Mouse (Mus musculus): ENCODE results near the gene Eml4.

Gene Eml4

DNA sequence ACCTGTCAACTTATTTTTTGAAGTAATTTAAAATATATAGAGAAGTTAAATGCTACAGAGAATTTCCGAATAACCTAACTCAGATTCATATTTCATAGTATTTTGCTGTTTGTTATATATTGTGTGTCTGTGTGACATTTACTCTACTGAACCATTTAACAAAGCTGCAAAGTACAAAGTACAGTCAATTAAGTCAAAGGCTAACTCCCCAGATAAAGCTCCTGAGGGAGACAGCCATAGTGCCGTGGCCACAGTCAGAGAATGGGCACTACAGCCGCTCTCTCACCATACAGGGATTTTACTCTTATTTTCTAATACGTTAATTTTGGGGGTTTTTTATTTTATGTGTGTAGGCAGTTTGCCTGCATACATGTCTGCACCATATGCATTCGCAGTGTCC, 32.0 kb downstream of the Eml4 start:
- DNase-seq: no peak

DNA sequence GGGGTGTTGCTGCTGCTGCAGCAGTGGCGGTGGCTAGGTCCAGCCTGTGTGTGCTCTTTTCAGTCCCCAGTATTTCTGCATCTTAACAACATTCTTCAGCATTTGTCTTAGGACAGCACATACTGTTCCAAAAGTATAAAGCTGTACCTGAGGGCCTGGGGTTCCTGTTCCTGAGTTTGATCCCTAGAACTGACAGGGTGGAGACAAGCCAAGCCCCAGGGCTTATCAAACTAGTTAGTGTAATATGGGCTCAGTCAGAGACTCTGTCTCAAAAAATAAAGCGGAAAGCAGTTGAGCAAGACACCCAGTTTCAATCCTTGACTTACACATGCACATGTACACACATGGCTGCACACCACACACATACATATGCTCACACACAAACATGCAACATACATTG, 34.2 kb downstream of the Eml4 start:
- DNase-seq: no peak

DNA sequence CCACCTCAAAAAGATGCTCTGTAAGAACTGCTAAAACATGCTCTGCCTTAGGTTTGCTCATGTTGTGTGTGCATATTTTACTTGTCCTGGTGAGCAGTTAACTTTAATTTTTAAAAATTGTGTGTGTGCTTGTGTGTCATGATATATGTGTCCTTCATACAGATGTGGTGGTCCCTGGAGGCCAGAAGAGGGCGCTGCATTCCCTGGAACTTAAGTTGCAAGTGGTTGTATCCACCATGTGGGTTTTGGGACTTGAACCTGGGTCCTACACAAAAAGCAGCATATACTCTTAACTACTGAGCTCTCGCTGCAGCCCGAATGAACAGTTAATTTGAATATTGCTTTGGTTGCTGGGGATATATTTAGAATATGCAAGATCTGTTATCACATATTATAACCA, 36.4 kb downstream of the Eml4 start:
- DNase-seq: no peak

DNA sequence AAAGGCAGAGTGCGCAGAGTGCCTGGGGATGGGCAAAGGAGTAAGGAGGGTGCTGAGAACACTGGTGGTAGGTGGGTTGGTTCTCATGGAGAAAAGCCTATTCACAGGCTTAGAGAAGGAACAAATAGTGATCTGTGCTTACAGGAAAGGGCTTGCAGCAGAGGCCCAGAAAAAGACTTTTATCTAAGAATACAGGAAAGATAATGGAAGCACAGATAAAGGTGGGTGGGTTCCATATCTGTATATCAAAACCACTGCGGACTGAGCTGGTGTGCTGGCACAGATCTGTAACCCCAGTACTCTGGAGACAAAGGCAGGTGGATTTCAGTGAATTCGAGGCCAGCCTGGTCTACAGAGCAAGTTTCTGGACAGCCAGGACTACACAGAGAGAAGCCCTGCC, 43.3 kb downstream of the Eml4 start:
- no peak for DNase-seq

DNA sequence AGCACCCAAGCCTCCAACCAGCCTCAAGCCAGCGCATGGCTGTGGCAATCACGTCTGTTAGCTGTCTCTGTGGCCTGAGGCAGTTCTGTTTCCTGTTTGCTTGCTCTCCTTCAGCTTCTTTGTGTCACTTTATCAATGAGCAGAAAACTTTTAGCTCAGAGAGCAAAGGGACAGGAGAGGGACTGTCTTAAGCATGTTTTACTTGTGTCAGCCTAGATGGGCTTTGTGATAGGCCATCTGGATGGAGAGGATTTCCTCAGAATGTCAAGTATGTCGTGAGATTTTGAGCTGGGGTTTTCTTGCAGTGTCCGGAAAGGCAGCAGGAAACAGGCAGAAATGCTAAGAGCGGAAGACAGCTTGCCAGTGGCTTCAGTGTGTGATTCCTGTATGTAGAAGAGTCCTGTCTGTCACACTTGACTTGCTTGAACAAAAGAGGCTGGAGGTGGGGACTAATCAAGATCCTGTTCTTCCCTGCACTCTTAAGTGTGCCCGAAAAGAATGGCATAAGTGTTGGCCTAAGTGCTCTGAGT, 46.9 kb downstream of the Eml4 start:
- DNase-seq: no peak

DNA sequence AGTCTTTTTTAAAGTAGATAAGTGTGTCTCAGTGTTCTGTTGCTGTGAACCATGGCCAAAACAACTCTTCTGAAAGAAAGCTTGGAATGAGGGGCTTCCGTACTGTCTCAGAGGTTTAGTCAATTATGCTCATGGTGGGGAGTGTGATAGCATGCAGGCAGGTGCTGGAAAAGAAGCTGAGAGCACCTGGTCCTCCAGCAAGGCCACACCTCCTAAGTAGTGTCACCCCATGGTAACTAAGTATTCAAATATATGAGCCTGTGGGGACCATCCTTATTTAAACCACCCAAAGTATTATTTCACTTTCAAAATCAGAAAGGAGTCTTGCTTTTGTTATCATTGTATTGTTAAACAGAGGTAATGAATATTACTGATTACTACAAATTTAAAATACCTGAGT, 48.0 kb downstream of the Eml4 start:
- DNase-seq: no peak

DNA sequence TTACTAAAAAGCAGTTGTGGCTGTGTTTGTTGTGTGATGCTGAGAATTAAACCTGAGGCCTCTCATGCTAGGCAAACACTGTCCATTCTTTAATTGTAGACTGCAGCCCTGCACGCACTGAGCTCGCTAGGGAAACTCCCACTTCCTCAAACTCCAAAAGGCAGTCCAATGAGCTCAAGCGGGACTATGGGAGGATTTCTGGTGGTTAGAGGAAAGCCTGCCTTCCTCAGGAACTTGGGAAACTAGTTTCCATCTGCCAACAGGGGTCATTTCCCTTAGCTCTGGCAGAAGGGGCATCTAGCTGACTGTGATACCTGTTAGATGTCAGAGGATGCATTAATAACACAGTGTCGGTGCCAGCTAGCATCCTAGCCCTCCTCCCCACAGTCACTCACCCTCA, 79.9 kb downstream of the Eml4 start:
- no peak for DNase-seq

DNA sequence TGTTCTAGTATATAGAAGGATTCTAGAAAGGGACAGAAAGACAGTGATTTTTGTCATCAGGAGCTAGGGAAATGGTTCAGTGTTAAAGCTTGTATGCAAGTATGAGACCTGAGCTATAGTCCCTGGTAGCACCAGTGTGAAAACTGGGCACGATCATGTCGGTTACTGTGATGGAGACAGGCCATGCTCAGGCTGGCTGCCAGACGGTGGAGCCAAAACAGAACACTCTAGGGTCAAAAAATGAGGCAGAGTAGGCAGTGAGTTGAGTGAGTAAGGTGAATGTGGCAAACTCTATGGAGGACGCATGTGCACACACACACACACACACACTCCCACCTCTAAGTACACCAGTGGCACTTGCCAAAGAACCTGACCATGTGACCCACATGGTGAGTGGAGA, 92.7 kb downstream of the Eml4 start:
- DNase-seq: no peak

DNA sequence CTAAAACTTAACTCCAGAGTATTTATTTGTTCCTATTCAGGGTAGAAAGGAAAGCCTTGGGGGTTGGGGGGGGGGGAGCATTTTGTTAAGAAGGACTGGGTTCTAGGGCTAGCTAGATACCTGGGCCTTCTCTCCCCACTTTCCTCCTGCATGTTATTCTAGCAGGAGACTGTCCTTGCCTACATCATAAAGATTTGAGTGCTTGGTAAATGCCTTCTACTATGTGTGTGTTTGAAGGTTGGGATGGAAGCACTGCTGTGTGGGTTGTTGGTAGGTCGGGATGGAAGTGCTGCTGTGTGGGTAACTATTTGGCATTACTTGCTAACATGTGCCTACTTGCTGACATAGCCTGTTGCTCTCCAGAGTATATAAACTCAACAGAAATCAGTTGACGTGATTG, 98.9 kb downstream of the Eml4 start:
- DNase-seq: no peak

DNA sequence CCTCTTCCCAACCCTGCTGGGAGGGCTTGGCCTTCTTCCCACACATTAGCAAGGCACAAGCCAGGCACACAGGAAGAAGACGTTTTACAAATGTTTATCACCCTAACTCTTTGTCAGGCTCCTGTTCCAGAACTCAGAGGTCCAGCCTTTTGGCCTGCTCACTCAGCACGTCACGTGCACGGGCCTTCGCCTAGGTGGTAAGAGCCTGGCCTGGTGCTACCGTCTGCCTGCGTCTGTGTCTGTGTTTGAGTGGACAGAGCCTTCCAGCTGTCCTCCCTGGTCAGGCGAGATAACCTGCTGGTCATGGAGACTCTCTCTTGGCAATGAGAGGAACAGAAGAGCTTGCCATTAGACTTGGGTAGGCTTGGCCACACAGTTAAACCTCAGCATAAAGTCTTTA, 100.6 kb downstream of the Eml4 start:
- no peak for DNase-seq

DNA sequence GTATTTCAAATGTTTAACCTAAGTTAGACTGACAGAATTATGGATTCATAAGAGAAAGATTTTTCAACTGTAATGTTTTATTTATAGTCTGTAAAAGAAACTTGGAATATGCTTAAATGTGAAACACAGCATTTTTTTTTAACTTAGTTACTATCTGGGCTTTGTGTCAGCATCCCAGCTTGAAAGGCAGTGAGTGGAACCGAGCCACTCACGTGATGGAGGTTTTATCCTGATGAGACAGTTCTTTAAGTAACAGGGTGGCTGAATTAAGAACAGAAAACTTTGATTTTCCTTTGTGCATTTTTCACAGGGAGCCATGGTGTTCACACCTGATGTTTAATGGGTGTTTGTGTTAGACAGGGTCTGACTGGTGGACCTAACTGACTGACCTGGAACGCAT, 101.1 kb downstream of the Eml4 start:
- no peak for DNase-seq

DNA sequence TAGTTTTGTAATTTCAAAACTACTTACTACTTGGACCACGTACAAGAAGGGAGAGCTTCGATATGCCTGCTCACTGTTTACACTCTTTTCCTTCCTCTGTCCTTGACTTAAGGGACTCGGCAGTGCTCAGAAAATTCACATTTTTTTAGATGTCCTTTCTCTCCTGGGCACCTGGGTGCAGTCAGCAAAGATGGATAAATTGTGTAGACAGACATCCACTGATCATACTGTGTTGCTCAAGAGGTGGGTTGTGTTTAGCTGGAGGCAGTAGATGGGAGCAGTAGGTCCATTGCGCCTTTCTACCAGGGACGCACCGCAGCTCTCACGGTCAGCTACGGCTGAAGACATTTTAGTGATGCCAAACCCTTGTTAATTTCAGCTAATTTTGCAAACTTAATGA, 101.7 kb downstream of the Eml4 start:
- DNase-seq: no peak

DNA sequence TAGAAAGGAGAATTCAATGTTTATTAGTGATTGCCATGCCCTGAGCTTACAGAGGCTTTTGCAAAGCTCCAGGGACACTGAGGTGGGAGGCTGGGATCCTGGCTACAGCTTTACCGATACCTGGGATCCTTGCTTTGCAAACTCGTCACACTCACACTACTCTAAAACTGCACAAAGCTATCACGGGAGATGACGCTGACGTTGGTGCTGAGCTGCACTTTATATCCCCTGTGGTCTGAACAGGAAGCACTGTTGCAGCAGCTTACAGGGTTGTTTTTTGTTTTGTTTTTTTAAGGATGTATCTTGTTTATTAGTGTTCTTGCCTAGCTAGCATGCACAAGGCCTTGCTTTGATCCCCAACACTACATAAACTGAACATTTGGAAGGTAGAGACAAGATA, 102.9 kb downstream of the Eml4 start:
- DNase-seq: no peak

DNA sequence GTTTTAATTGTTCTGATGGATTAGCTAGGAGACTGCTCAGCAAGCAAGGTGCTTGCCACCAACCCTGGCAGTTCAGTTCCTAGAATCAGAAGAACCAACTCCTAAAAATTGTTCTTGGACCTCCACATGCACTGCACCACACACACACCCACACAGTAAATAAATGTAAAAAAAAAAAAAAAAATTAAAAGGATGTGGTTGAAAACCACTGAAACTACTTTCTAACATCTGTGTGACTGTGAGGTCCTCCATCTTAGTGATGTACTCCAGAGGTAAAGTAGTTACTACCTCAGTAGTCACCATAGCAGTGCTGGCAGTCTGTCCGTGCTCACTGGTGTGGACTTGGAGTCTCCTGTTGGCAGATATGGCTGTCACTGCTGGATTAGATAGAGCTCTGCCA, 106.5 kb downstream of the Eml4 start:
- no peak for DNase-seq

DNA sequence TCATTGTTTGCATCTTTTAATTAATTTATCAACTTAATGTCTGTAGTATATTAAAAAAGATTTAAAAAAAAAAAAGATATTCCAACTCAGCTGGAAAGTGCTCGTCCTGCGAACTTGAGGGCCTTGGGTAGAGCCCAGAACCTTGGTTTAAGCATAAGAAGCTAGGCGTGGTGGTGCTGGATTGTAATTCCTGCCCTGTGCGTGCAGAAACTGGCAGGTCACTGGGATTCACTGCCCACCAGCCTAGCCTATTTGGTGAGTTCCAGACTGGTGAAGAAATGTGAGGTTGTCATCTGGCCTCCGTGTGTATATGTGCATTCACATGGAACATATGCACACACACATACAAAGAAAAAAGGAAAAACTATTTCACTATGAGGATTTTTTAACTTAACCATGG, 115.2 kb downstream of the Eml4 start:
- DNase-seq: no peak

DNA sequence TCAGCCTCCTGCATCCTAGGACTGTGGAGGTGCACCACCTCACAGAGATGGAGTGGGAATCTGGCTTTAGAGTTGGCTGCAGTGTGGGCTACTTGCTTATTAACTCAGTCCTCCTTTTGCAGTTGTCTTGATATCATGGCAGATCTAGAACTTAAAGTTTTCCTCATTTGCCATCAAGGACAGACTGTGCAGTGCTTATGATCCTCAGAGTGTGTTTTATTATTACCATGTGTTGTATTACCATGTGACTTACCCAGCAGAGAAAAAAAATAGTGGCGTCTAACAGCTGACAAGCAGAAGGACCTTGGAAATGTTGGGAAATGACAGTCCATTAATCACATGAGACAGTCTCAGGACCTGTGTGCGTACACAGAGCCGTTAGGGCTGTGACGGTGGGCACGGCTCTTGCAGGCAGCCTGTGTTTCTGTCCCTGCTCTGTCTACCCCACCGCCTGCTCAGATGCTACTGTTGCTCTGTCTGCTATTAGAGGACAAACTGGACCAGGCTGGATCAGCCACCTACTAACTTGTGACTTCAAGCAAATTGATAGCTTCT, 116.0 kb downstream of the Eml4 start:
- DNase-seq: no peak

DNA sequence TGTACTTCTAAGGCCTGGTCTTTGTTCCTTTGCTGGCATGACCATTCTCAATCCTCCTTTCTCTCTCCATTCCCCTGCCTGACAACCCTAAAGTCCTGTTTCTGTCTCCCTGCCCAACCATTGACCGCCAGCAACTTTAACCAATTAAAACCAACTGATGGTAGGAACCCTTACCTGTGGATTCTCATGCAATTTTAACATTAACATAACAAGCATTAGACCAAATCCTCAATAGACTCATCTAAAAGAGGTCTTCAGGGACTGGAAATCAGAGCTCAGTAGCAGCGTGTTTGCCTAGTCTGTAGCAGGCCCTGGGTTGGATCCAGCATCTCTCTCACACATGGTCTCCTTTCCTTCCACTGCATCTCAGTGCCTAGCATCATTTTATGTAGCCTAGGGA, 118.9 kb downstream of the Eml4 start:
- no peak for DNase-seq

DNA sequence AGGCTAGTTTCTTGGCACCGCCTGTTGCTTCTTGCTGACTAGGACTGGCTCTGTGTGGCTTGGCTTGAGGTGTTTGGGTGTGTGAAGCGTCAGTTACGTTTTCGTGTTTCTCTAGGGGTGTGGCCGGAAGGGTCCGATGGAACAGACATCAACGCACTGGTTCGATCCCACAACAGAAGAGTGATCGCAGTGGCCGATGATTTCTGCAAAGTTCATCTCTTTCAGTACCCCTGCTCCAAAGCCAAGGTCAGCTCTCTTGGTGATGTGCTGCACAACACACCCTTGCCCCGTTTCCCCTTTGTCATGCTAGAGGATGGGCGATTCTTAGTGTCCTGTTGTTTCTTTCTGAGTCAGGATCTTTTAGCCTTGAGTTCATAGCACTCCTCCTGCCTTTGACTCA, 126.4 kb downstream of the Eml4 start:
- no peak for DNase-seq

DNA sequence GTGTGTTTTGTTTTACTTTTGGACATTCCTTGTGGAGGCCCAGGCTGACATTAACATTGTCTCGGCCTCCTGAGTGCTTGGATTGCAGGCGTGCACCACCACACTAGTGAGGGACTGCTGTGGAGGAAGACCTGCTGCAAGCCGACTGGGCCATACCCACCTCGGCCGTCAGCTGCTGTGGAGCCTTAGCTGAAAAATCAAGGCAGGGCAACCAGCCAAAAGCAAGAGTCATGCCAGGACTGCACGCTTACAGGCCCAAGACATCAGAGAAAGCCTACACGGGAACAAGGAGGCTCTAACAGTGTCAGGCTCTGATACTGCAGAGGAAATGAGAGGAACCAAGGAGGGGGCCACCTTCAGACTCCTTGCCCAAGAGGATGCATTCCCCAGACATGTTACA, 130.8 kb downstream of the Eml4 start:
- DNase-seq: peak; percentile 32

DNA sequence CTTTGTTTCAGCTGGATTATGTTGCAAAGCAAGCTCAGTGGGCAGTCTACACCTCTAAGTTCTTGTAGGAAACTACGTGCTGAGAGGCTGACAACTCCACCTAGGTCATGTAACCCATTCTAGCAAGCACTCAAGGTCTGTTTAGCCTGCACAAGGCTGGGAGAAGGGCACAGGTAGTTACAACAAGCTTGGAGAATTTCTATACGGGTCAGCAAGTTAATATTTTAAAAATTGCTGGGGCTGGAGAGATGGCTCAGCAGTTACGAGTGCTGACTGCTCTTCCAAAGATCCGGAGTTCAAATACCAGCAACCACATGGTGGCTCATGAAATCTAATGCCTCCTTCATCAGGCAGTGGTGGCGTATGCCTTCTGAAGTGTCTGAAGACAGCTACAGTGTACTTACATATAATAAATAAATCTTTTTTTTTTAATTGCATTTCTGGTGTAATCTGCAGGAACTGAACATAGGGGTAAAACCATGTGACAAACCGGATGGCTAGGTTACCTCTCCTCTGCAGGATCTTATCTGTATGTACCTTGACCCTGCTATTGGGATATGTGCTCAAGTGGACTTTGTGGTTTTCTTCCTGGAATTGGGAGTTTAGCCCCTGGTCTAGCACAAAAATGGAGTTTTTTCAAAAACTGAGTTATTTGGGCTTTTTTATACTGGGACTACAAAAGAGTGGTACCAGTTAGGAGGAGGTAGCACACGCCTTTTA, 132.2 kb downstream of the Eml4 start:
- no peak for DNase-seq

DNA sequence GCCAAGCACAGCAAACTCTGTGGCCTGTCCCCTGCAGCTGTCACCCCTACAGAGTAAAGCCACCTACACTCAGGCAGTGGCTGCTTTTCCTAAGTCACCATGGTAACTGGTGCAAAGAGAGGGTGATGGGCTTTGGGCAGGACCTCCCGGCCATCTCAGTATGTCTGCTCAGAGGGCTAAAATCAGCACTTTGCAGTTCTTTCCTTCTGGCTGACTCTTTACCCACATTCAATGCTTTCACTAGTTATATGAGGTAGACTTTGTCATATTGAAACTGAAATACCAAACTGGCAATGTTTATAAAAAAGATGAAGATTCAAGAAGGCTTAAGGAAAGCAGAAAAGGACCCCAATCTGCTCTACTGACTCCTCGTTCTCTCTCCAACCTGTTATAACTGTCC, 133.1 kb downstream of the Eml4 start:
- DNase-seq: no peak

DNA sequence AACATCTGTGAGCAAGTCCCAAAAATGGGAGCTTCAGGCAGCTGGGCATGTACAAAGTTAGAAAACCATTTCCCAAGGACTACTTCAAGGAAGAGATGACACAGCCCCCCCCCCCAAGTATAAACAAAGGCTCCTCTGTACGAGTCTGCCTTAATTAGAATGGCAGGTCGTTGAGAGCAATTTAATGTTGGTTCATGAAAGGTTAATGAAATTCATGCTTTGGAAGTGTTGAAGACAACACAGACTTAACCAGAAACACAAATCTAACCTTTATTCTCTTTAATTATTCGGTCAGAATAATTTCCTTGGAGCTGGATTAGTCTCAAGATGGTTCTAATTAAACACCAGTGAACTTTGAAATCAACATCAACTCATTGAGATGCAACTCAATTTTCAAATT, 137.0 kb downstream of the Eml4 start:
- DNase-seq: no peak

DNA sequence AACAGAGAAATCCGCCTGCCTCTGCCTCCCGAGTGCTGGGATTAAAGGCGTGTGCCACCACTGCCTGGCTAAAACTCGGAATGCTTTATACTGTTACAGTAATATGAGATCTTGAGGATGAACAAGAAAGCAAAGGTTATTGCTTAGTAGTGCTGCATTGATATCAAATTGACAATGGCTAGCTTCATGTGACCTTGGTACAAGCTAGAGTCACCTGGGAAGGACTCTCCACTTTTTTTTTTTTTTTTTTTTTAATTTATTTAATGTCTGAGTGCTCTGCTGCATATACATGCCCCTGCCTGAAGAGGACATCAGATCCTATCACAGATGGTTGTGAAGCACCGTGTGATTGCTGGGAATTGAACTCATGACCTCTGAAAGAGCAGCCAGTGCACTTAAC, 148.2 kb downstream of the Eml4 start:
- no peak for DNase-seq

DNA sequence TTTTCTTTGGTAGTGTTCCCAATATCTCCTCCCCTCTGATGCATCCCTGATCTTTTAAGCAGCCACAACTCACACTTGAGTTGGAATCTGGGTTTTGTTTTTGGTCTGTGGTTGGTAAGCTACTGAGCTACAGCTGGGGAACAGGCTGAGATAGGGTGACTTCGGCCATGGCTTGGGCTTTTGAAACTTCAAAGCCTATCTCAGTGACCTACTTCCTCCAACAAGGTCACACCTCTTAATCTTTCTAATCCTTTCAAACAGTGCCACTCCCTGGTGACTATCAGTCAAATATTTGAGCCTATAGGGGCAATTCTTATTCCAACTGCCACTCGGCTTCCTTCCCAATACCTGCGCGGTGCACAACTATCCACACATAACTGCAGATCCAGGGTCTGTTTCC, 149.0 kb downstream of the Eml4 start:
- DNase-seq: no peak

DNA sequence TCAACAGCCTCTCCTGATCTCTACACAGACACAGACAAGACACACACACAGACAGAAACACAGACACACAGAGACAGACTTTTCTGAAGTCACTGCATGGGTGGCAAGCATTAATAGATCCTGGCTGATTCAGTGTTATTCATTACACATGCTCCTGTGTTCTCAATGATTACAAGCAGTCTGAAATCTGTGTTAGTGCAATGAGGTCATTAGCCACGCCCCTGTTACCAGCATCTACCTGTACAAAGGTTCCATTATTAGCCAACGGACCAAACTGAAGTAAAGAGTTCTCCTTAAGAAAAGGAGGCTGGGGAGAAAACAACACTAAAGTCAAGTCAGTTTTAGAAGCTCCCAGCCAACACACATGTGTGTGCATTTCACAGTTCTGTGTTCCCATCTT, 153.0 kb downstream of the Eml4 start:
- DNase-seq: no peak

Measured in right cerebral cortex, postnatal 4 days (tissue).